Mouse (Mus musculus) kidney, adult 10 weeks (tissue): ENCODE measurements around the gene Psma5. TPM values are rescaled to one million over a fixed set of nuclear protein-coding genes. Genes with fewer than 3 reads are reported as not detected.

Experiments
- polyA plus RNA-seq: library from polyadenylated mRNA; stranded (reverse); fragments of 350-450 nt; fragmentation: Illumina TruSeq; extraction: RNeasy Lipid Tissue Mini Kit (QIAGEN cat#74804); gene quantifications from one replicate; pipeline ENCODE4 v1.2.3, GENCODE M21; 2014; ENCODE audit warnings: low read depth, low replicate concordance

Psma5 gene
- polyA plus RNA-seq, result 101 TPM

DNA sequence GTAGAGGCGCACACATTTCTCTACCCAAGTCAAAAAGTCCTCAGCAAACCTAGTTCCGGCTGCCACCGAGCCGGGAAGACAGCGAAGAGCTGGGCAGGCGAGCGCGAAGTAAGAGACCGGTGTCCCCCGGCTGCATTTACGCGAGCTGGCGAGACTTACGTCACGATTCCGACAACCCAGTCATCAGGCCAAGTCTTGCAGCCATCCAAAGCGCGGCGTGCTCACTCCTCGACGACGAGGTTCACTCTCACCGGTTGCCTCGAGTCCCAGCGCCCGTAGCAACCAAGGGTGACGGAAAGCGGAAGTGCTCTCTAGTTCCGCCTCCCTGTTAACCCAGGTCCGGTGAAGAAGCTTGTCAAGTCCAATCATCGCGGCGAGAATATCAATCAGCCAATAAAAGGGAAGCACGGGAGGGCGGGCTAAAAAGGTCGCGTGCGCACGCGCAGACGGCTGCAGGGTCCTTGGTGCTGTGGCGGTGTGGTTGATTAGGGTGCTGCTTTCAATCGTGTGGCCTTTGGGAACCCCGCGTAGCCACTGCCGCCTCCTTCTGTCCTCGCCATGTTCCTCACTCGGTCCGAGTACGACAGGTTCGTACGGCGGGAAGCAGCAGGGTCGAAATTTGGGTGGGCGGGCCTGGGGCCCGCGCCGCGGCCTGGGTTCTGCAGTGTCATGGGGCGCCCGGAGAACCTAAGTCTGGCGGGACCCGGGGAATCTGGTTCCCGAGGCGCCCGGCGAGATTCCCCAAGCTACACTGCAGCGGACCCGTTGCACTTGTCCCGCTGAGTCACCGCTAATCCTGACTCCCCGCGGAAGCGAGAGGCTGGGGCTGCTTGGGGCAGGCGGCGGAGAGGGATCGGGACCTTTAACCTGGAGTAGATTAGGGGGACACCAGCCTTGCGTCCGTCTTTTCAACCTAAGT is at the start of gene Psma5:
Psma5 (plus strand) TSS at position 208 of the 919 bp plus-strand sequence.

DNA sequence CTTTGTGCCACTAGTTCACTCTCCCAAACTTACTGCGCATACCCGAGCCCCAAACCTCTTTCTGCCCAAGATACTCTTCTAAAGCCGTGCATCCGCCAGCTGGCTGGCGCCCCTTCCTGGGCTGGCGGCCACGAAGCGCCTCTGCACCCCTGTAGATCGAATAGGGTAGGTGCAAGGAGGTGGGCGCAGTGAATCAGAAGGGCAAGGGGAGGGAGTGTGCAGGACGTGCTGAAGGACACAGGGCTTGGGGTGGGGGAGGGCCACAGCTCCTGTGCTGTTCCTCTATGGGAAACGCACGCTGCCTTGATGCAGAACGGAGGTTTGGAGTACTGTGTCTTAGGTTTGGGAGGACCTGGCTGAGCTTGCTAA is 46.0 kb upstream of the Psma5 start, which contains the start of gene Atxn7l2:
Atxn7l2 (minus strand) TSS at position 164 of the 369 bp plus-strand sequence.

GRCm38 (mm10) chr3:108226558-108227350 is 30.0 kb upstream of the Psma5 start, which contains the start of gene Sypl2:
Sypl2 (minus strand) TSS chr3:108226648.

DNA sequence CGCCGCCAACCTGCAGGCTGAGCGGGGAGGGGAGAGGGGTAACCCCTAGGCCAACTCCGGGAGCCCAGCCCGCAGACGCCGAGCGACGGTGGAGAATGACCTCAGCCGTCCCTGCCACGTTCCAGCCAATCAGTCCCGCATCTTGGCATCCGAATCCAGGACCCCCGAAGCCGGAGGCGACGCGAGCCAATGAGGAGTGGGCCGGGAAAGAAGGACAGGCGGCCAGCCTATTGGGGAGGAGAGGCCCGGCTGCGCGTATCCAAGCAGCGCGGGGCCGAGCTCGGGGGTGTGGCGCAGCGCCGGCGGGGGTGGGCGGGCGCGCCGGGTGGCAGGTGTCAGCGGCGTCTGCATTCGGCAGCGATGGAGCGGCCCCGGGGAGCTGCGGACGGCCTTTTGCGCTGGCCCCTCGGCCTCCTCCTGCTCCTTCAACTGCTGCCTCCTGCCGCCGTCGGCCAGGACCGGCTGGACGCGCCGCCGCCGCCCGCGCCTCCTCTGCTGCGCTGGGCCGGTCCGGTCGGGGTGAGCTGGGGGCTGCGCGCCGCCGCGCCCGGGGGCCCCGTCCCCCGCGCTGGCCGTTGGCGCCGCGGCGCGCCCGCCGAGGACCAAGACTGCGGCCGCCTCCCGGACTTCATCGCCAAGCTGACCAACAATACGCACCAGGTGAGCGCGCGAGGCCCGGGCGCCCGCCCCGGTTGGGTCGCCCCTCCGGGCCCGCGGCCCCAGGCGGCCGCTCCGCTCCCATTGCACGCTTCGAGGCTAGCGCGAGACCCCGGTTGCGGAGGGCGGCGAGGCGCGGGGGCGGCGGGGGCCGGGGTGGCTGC is 27.3 kb downstream of the Psma5 start, which contains the start of gene Sort1:
Sort1 (plus strand) TSS at position 302 of the 821 bp plus-strand sequence.

Other genes with a start within 250 kb of the Psma5 start
- gene Gstm1, start 239.0 kb upstream of the Psma5 start, polyA plus RNA-seq, result 53.9 TPM
- 3.7 TPM for gene Gstm4, start 212.0 kb upstream of the Psma5 start, polyA plus RNA-seq
- 8.5 TPM for gene Ampd2, start 170.3 kb upstream of the Psma5 start, polyA plus RNA-seq
- 0.77 TPM for gene Gnat2, start 164.1 kb upstream of the Psma5 start, polyA plus RNA-seq
- gene Gnai3, start 110.8 kb upstream of the Psma5 start, polyA plus RNA-seq, result 225 TPM
- not detected for gene Gpr61, start 102.0 kb upstream of the Psma5 start, polyA plus RNA-seq
- 7.6 TPM for gene Amigo1, start 70.6 kb upstream of the Psma5 start, polyA plus RNA-seq
- 5.1 TPM for gene Cyb561d1, start 55.7 kb upstream of the Psma5 start, polyA plus RNA-seq
- 2.3 TPM for gene Atxn7l2, start 46.0 kb upstream of the Psma5 start, polyA plus RNA-seq
- 14.7 TPM for gene Sypl2, start 30.3 kb upstream of the Psma5 start, polyA plus RNA-seq
- 24.3 TPM for gene Sort1, start 27.2 kb downstream of the Psma5 start, polyA plus RNA-seq
- not detected for gene Mybphl, start 108.0 kb downstream of the Psma5 start, polyA plus RNA-seq
- not detected for gene Psrc1, start 126.9 kb downstream of the Psma5 start, polyA plus RNA-seq
- gene Celsr2, start 158.6 kb downstream of the Psma5 start, polyA plus RNA-seq, result 2.6 TPM
- 19.5 TPM for gene Sars, start 188.3 kb downstream of the Psma5 start, polyA plus RNA-seq